Mouse (Mus musculus): ENCODE data around the gene Rack1.

GRCm38 (mm10) chr11:48816800-48817665 is 16.9 kb downstream of the Rack1 start, which contains the start of gene Trim41:
- TF ChIP-seq CTCF (IDR thresholded peaks at IDR 0.05; ENCODE audit: low read depth, low read length) (no peak), EP300 (IDR thresholded peaks at IDR 0.05; ENCODE audit: insufficient read depth, low read depth, low read length) (0 out of 2 replicates have a peak, but pooled peaks have one; percentile 7), POLR2A (IDR thresholded peaks at IDR 0.05; ENCODE audit: insufficient read depth, low read length) (peak; percentile 72)

Data from ES-Bruce4 (cell line).